Mouse (Mus musculus) cerebellum, postnatal 14 days (tissue): ENCODE data around the gene Slc1a2.

Experiments
- DNase-seq, 2 experiments: peaks; one replicate each; pipeline ENCODE4 v3.0.0; 2021; ENCODE audit warnings: mixed read lengths in 2 of 2

Slc1a2 gene

GRCm38 (mm10) chr2:102663865-102664264 is 5.4 kb downstream of the Slc1a2 start:
- no peak for DNase-seq

- no peak for DNase-seq
These were observed 9.5 kb downstream of the Slc1a2 start for GRCm38 (mm10) chr2:102667981-102668380.

DNA sequence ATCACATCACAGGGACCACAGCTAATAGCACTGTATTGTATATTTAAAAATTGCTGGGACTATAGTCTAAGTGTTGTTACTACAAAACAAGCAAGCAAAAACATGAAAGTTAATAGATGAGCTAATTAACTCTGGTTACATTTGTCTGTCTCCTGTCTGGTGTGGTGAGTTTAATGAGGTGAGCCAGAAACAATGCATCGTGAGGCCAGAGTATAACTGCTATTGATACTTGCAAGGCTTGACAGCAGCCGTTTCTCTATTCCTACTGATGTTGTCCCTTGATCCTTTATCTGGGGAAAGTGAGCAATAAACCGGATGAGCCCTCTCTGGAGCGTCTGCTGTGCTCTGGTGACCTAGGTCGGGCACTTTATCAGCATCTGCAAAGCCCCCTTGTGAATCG is 11.1 kb downstream of the Slc1a2 start:
- no peak for DNase-seq

GRCm38 (mm10) chr2:102674582-102674981 is 16.1 kb downstream of the Slc1a2 start:
- no peak for DNase-seq

- DNase-seq = peak; percentile 79 to 86
These were observed 16.8 kb downstream of the Slc1a2 start for GRCm38 (mm10) chr2:102675275-102675674.

GRCm38 (mm10) chr2:102676716-102677312 is 18.4 kb downstream of the Slc1a2 start:
- DNase-seq = peak; percentile 67 to 72

- no peak for DNase-seq
These were observed 18.9 kb downstream of the Slc1a2 start for GRCm38 (mm10) chr2:102677400-102677799.

GRCm38 (mm10) chr2:102681351-102681750 is 22.9 kb downstream of the Slc1a2 start:
- peak; percentile 46 to 55 for DNase-seq

DNA sequence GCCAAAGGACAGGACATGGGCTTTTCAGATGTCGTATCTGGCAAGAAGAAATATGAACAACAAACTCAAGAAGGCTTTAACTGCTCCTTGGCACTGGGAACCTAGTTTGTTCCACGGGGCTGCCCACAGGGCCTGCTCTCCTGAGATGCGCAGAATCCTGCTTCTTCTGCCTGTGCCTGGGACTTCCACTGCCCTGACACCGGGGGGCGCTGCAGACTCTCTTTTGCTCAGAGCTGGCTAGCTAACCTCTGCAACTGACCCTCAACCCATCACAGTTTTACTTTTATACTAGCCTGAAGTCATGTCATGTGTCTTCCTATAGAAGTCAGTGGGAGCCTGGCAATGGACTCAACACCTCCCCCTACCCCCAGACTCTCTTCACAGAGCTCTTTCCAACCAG is 23.7 kb downstream of the Slc1a2 start:
- peak; percentile 70 to 84 for DNase-seq

DNA sequence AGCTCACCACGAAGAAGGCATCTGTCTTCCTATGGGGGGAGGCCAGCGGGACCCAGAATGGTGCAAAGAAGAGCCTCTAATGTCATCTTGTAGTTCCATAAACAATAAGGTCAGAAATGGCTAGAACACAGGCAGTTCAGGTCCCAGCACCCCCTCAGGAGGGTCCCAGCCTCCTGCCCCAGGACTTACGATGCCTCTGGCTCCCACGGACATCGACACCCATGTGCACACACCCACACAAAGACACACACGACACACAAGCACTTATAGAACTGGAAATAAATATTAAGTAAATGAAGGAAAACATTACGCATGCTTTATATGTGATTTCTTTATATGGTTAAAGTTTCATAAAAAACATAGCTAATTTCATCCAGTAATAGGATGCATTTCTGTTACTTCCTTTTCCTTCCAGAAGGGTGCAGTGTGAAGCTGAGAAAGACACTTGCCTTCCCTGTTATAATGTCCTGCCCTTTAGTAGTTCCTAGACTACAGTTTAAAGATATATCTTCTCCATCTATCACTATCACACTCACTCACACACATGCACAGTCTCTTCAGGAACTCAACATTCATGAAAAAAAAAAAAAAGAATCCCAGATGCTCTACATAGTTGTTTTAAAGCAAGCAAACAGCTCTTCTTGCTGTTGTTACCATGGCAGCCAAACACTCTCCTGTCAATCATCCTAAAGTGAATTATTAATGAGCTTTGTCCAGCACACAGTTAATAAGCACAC is 27.1 kb downstream of the Slc1a2 start:
- peak; percentile 36 to 57 for DNase-seq

DNA sequence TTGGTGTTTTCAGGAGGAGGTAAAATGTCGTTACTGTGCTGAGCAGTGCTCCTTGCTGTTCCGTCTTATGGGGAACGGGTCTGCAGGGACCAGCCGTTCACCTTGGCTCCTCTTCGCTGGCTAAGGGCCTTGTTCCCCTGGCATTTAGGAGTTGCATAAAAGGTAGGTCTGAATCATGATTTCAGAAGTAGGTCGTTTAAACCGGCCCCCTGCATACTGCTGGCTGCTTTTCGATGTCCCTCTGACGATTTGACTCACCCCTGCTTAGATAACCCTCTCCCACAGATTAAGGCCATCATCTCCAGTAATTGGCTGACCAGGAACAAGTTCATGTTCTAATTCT is 27.6 kb downstream of the Slc1a2 start:
- DNase-seq = no peak

DNA sequence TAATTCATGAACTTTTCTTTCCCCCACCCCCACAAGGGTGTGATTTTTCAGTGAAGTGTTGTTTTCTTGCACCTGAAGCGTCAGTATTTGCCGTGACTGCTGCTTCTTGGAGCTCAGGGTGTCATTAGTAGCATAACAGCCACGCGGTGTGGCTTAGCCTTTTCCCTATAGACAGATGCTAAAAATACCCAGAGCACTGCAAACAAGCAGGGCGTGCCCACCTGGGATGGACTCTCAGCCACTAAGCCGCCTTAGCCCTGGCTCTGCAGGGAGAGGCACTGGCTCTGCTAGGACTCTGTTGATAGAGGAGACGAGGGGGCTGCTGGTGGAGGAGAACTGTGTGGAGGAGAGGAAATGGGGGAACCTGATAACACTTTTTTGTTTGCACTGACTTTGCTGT is 35.1 kb downstream of the Slc1a2 start:
- no peak for DNase-seq

DNA sequence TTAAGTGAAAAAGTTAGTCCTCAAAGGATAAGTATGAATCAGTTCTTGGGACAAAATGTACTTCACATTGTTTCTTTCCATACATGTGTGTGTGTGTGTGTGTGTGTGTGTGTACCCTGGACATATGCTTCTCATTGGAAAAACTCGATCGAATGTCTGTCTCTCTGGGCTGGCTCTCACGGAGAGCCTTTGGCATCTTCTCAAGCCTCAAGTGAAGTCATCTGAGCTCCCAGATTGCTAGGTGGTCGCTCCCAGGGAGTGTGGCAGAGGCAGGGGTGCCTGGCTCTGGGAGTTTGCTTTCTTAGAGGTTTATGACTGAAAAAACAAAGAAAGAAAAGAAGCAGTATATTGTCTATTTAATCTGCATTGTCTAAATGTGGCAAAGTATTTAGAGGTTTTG is 36.3 kb downstream of the Slc1a2 start:
- no peak for DNase-seq

- no peak for DNase-seq
These were observed 37.1 kb downstream of the Slc1a2 start for GRCm38 (mm10) chr2:102695541-102695940.

DNA sequence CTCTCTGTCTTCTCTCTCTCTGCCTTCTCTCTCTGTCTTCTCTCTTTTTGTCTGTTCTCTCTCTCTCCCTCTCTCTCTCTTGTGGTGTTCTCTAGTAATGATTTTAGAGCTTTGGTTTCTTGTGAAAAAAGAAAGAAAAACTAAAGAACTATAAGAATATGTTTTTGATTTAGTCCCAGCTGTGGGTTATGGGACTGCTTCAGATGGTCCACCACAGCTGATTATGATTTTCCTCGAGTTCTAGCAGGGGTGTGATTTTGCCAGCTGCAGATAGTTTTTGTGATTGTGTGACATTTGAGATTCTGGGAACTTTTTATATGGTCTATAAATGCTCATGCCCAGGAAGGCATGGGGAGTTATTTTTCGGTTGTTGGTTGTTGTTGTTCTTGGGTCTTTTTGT is 39.3 kb downstream of the Slc1a2 start:
- DNase-seq = no peak

- no peak for DNase-seq
These were observed 41.5 kb downstream of the Slc1a2 start for GRCm38 (mm10) chr2:102699921-102700320.

DNA sequence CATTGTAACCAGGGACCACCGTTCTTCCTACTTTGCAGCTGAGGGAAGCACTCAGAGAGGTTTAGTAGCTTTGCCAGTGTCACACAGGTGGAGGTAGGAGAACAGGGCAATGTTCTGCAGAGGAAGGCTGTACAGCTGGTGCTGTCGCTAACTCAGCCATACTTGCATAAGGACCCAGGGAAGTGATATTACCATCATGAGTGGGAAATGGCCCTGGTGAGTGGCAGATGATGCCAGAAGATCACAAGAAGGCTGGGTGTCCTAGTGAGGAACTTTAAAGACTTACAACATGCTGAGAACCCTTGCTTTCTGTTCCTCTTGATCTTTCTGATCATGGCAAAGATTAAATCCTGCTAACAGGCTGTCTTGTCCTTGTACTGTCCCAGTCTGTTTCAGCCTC is 42.2 kb downstream of the Slc1a2 start:
- no peak for DNase-seq

DNA sequence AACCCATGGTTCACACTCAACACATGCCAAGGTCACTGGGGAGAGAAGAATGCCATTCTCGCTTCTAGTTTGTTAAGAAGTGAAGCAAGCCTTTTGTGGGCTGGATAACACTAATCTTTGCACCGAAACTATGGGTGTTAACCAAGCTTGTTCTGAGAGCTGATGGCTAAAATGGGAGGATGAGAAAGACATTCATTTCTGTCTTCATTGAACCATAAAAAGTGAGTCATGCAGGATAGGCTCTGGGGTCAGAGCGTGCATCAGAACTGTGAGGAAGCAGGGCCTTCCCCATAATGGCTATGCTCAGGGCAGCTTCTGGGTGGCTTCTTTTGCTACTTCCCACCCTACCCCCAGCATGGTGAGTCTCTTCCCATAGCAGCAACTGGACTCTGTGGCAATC is 42.9 kb downstream of the Slc1a2 start:
- no peak for DNase-seq

DNA sequence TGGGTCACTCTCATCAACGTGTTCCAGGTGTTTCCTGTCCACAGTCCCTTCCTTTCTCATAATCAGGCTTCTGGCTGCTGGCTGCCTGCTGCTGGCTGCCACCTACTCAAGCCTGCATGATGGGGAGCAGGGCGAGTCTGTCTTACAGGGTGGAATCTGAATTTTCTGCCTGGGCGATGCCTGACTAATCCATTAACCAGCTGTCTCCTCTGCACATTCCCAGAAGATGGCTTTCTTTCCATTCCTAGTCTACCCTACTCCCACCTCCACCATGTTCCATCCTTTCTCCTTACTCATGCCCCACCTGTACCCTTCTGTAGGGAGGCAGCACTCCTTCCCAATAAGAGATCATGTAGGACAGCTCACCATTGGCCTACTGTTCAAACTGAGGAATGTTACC is 45.1 kb downstream of the Slc1a2 start:
- no peak for DNase-seq

DNA sequence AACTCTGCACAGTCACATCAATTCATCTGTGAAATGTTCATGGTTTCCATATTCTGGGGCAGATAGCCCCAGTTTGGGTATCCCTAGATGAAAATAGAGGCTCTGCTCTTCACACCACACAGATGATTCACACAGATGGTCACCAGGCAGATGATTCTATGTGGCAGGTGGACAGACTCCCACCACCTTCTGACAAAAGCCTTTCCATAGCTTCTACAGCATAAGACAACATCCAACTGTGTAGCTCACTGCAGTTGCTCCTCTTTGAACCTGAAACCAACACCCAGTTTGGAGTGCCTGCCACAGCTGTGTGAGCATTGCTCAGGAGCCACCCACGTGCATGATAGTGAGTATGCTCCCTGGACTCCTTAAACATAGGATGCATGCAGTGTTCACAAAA is 46.3 kb downstream of the Slc1a2 start:
- no peak for DNase-seq

GRCm38 (mm10) chr2:102711511-102711910 is 53.1 kb downstream of the Slc1a2 start:
- DNase-seq = no peak

DNA sequence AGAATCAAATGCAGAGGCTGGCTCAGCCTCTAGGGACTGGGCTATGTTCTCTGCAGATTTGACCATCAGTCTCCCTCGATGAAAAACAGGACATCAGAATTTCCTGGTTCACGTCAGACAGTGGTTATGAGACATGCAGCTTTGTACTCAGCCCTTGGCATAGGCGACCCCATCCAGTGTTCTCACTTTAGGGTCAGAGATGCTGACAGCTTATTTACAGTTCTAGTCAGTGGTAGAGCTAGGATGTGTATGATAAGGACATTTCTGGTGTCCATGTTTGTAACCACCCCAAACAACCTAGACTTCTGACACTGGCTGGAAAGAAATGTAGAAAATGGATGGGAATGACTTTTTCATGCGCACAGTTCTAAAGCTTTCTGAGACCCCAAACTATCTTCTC is 53.6 kb downstream of the Slc1a2 start:
- DNase-seq = no peak

- DNase-seq = no peak
These were observed 54.5 kb downstream of the Slc1a2 start for GRCm38 (mm10) chr2:102712678-102713628.

GRCm38 (mm10) chr2:102714320-102714719 is 55.9 kb downstream of the Slc1a2 start:
- no peak for DNase-seq
